Mouse (Mus musculus) erythroblast, embryonic 14.5 days (primary cell): ENCODE data around the gene Mogat2. TPM values are rescaled to one million over a fixed set of nuclear protein-coding genes. Genes with fewer than 3 reads are reported as not detected.

ENCODE experiments used
- H3K27me3 ChIP-seq: 2 replicates; pipeline ENCODE4 v1.6.1; 2012; ENCODE audit warnings: inconsistent platforms; ENCODE audit not compliant: control insufficient read depth
- H3K36me3 ChIP-seq: 2 replicates; pipeline ENCODE4 v1.6.1; 2012; ENCODE audit warnings: mild to moderate bottlenecking, inconsistent platforms; ENCODE audit not compliant: control insufficient read depth
- H3K4me1 ChIP-seq: 2 replicates; pipeline ENCODE4 v1.6.1; 2012; ENCODE audit warnings: inconsistent platforms; ENCODE audit not compliant: control insufficient read depth
- H3K4me3 ChIP-seq: replicated peaks from 2 replicates; pipeline ENCODE3; 2012; ENCODE audit warnings: moderate library complexity, mild to moderate bottlenecking, inconsistent platforms
- H3K9me3 ChIP-seq: 2 replicates; pipeline ENCODE4 v1.6.1; 2012; ENCODE audit warnings: low read length, inconsistent platforms, mixed read lengths; ENCODE audit not compliant: control insufficient read depth
- GATA1 ChIP-seq: IDR thresholded peaks from 2 replicates; pipeline ENCODE4 v1.6.1; 2012; ENCODE audit warnings: low read length, inconsistent platforms, mixed read lengths
- TAL1 ChIP-seq: IDR thresholded peaks from 3 replicates; pipeline ENCODE4 v1.6.1; 2012; ENCODE audit warnings: low read length, inconsistent platforms, mixed read lengths
- polyA plus RNA-seq: library from polyadenylated mRNA; stranded (reverse); fragments of >175 nt; gene quantifications from 2 replicates; pipeline ENCODE4 v1.2.3, GENCODE M21; 2012

Mogat2 gene
- polyA plus RNA-seq, result not detected in 2 replicates

DNA sequence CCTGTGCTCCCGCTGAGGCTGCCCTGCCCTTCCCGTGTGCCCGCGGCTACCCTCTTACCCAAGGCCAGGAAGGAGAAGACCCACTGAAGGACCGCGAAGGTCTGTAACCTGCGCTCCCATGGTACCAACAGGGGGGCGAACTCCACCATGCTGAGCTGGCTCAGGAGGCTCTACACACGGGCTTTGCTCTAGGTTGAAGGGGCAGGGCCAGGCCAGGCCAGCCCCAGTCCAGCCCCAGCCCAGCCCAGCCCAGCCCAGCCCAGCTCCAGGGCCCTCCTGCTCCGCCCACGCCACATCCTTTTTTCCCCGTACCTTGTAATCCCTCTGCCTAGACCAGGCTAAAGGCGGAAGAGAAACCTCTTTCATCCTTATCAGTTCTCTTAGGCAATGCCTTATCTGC is at the start of gene Mogat2:
TSS of gene Mogat2 (minus strand) at position 203 of the 400 bp plus-strand sequence.
- H3K36me3 ChIP-seq, result no peaks in the 10 kb centered on the region
- TF ChIP-seq TAL1, result no peak
- no peak for TF ChIP-seq GATA1
- H3K4me3 ChIP-seq, result peak within 1 kb of the TSS; percentile 50
- no peaks in the 10 kb centered on the region for H3K9me3 ChIP-seq
- peaks cover 26% of the 10 kb centered on the region for H3K27me3 ChIP-seq
- H3K4me1 ChIP-seq, result peaks cover 14% of the 10 kb centered on the region

GRCm38 (mm10) chr7:99287287-99287686 is 48.9 kb upstream of the Mogat2 start:
- no peaks in the 10 kb centered on the region for H3K4me1 ChIP-seq
- H3K4me3 ChIP-seq, result no peak overlapping the region
- no peaks in the 10 kb centered on the region for H3K9me3 ChIP-seq
- no peaks in the 10 kb centered on the region for H3K36me3 ChIP-seq
- no peaks in the 10 kb centered on the region for H3K27me3 ChIP-seq
- TF ChIP-seq TAL1, result no peak
- no peak for TF ChIP-seq GATA1

GRCm38 (mm10) chr7:99279586-99279985 is 41.2 kb upstream of the Mogat2 start:
- H3K4me1 ChIP-seq, result no peaks in the 10 kb centered on the region
- H3K36me3 ChIP-seq, result no peaks in the 10 kb centered on the region
- no peaks in the 10 kb centered on the region for H3K9me3 ChIP-seq
- H3K27me3 ChIP-seq, result no peaks in the 10 kb centered on the region
- TF ChIP-seq GATA1 (no peak), TAL1 (no peak)
- no peak overlapping the region for H3K4me3 ChIP-seq

- no peaks in the 10 kb centered on the region for H3K36me3 ChIP-seq
- 0 out of 2 replicates have a peak, but pooled peaks cover 2% of the 10 kb centered on the region for H3K27me3 ChIP-seq
- no peak for TF ChIP-seq TAL1
- TF ChIP-seq GATA1, result no peak
- H3K9me3 ChIP-seq, result no peaks in the 10 kb centered on the region
- H3K4me1 ChIP-seq, result no peaks in the 10 kb centered on the region
- no peak overlapping the region for H3K4me3 ChIP-seq
Measured at GRCm38 (mm10) chr7:99278309-99278708, 39.9 kb upstream of the Mogat2 start.

DNA sequence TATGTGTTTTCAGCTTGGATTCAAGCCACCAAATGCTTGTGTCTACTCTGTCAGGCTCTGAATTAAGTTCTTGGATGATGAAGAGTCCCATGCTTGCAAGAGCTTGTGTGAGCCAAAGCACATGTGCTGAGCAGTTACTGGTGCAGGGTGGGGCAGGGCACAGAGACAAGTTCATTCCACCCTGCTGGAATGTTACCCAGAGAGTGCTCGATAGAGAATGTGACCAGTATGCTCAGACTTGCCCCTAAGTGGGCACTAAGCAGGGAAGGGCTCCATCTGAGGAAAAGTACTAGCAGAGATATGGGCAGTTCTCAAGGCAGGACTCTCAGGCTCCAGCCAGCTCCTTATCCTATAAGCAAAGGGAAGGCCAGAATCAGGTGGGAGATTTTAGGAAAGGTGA is 38.3 kb upstream of the Mogat2 start:
- Histone ChIP-seq H3K27me3 (peaks cover 4% of the 10 kb centered on the region), H3K4me3 (no peak overlapping the region), H3K4me1 (no peaks in the 10 kb centered on the region), H3K9me3 (no peaks in the 10 kb centered on the region), H3K36me3 (no peaks in the 10 kb centered on the region)
- TF ChIP-seq GATA1 (no peak), TAL1 (no peak)

DNA sequence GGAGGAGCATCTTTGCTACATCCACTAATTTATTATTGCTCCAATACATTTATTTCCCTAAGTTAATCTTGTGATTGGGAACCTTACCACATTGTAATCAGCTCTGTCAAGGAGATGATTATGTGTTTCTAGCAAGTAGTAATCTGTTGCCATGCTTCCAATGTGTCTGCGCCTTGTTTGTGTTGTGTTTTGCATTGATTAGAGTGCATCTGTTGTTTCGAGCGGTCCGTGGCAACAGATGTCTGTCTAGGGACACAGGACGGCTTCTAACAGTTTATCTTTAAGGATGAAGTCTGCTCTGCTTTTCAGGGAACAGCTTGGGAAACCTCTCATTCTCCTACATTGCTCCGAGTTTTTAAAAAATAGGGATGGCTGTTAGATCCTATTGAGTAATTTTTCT is 36.7 kb upstream of the Mogat2 start:
- H3K4me1 ChIP-seq, result no peaks in the 10 kb centered on the region
- TF ChIP-seq GATA1 (no peak), TAL1 (no peak)
- H3K36me3 ChIP-seq, result no peaks in the 10 kb centered on the region
- peaks cover 17% of the 10 kb centered on the region for H3K27me3 ChIP-seq
- no peak overlapping the region for H3K4me3 ChIP-seq
- H3K9me3 ChIP-seq, result no peaks in the 10 kb centered on the region

DNA sequence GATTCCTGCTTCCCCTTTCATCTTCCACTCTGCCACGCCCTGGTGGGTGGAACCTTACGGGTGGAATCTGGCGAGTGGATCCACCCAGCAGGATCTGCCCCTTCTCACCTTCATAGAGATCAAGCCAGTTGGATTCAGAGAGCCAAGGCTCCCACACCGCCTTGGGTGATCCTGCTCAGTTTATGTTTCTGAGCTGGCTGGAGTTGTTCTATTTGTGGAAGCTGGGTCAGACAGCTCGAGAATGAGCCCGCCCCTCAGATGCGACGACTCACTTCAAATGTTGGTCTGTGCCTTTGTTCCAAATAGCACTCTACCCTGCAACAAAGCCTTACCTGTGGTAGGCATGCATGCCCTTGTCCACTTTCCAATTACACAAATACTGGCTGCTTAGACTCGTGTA is 33.2 kb upstream of the Mogat2 start:
- Histone ChIP-seq H3K4me3 (no peak overlapping the region), H3K27me3 (peaks cover 52% of the 10 kb centered on the region), H3K9me3 (no peaks in the 10 kb centered on the region; the same call in 1 of the 2 replicates), H3K4me1 (no peaks in the 10 kb centered on the region), H3K36me3 (no peaks in the 10 kb centered on the region)
- TF ChIP-seq TAL1, result no peak
- TF ChIP-seq GATA1, result no peak

DNA sequence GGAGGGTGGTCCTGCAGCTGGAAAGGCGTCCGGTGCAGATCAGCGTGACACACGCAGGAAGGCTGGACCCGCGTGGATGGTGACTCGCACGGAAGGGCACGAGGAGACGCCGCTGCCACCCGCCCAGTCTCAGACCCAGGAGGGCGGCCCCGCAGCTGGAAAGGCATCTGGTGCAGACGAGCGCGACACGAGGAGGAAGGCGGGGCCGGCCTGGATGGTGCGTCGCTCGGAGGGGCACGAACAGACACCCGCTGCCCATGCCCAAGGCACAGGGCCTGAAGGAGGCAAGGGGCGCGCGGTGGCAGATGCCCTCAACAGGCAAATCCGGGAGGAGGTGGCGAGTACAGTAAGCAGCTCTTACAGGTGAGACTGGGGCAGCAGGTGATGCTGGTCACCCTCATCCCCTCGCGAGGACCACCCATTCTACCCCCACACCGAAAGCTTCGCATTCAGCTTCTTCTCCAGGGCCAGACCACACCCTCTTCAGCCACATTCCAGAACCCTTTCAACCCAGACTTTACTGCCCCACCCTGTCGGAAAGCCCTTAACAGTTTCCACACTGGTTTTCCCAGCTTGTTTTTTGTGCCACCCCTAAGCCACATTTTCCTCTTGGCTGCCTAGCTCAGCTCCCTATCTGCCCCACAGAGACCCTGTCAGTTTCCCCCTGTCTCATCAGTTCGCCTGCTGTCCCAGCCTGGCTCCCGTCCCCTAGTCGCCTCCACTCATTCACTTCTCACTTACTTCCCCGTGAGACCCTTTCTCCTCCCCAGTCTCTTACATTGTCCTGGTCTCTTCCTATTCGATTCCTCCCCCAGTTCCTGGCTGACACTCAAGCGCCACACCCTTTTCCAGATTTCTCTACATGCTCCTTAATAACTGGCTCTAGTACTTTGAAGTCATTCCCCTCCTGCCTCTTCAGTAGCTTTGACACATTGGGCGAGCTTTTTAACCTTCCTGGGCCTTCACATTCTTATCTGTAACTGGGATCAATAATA is 30.8 kb upstream of the Mogat2 start:
- no peaks in the 10 kb centered on the region for H3K4me1 ChIP-seq
- H3K9me3 ChIP-seq, result no peaks in the 10 kb centered on the region; the same call in 1 of the 2 replicates
- TF ChIP-seq GATA1 (no peak), TAL1 (no peak)
- H3K4me3 ChIP-seq, result no peak overlapping the region
- H3K36me3 ChIP-seq, result no peaks in the 10 kb centered on the region
- H3K27me3 ChIP-seq, result peaks cover 61% of the 10 kb centered on the region

DNA sequence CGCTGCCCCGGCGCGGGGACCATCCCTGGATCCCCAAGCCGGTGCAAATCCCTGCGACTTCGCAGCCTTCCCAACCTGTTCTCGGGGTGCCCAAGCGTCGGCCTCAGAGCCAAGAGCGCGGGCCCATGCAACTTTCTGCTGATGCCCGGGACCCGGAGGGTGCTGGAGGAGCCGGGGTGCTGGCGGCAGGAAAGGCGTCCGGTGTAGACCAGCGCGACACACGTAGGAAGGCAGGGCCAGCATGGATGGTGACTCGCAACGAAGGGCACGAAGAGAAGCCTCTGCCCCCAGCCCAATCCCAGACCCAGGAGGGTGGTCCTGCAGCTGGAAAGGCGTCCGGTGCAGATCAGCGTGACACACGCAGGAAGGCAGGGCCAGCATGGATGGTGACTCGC is 30.1 kb upstream of the Mogat2 start:
- Histone ChIP-seq H3K27me3 (peaks cover 60% of the 10 kb centered on the region), H3K9me3 (no peaks in the 10 kb centered on the region; the same call in 1 of the 2 replicates)

More for the DNA sequence above, 30.1 kb upstream of the Mogat2 start:
- Histone ChIP-seq H3K4me3 (no peak overlapping the region), H3K4me1 (no peaks in the 10 kb centered on the region), H3K36me3 (no peaks in the 10 kb centered on the region)
- TF ChIP-seq TAL1 (no peak), GATA1 (no peak)
